Mouse (Mus musculus) spleen, postnatal 36 days (tissue): ENCODE data around the gene Mapk8ip3.

ENCODE experiments used
- DNase-seq, 2 experiments: peaks; one replicate each; pipeline ENCODE4 v3.0.0; 2022; ENCODE audit warnings: low spot score in 2 of 2, mixed read lengths in 1 of 2

Mapk8ip3 gene

GRCm38 (mm10) chr17:24936259-24937237 is at the start of gene Mapk8ip3:
Gene Mapk8ip3 (minus strand): TSS chr17:24936977.
- DNase-seq, result peak; percentile 96

GRCm38 (mm10) chr17:24960852-24961715 is 24.3 kb upstream of the Mapk8ip3 start:
- peak in 1 of 2 experiments; percentile 20 for DNase-seq

- peak; percentile 97 to 98 for DNase-seq
Observed at GRCm38 (mm10) chr17:24960135-24960851, 23.5 kb upstream of the Mapk8ip3 start, which contains the start of gene Jpt2. Gene Jpt2 (minus strand): TSS chr17:24960689.

GRCm38 (mm10) chr17:24959371-24959770 is 22.6 kb upstream of the Mapk8ip3 start:
- no peak for DNase-seq

GRCm38 (mm10) chr17:24953291-24953690 is 16.5 kb upstream of the Mapk8ip3 start:
- no peak for DNase-seq

GRCm38 (mm10) chr17:24950671-24951070 is 13.9 kb upstream of the Mapk8ip3 start:
- DNase-seq, result no peak

- DNase-seq, result no peak
Observed at GRCm38 (mm10) chr17:24948204-24948603, 11.4 kb upstream of the Mapk8ip3 start.

GRCm38 (mm10) chr17:24943589-24943988 is 6.8 kb upstream of the Mapk8ip3 start:
- peak; percentile 58 to 60 for DNase-seq

- DNase-seq, result peak in 1 of 2 experiments; percentile 15
Observed at GRCm38 (mm10) chr17:24943036-24943435, 6.3 kb upstream of the Mapk8ip3 start.

- DNase-seq, result peak; percentile 18 to 44
Observed at GRCm38 (mm10) chr17:24942453-24942852, 5.7 kb upstream of the Mapk8ip3 start.

- no peak for DNase-seq
Observed at GRCm38 (mm10) chr17:24937266-24937665, 489 bp upstream of the Mapk8ip3 start.

- DNase-seq, result no peak
Observed at GRCm38 (mm10) chr17:24935666-24936065, 1.1 kb downstream of the Mapk8ip3 start.

GRCm38 (mm10) chr17:24934926-24935325 is 1.9 kb downstream of the Mapk8ip3 start:
- DNase-seq, result no peak

- no peak for DNase-seq
Observed at GRCm38 (mm10) chr17:24933163-24933562, 3.6 kb downstream of the Mapk8ip3 start.

- DNase-seq, result no peak
Observed at GRCm38 (mm10) chr17:24932431-24932830, 4.3 kb downstream of the Mapk8ip3 start.

- no peak for DNase-seq
Observed at GRCm38 (mm10) chr17:24929506-24929905, 7.3 kb downstream of the Mapk8ip3 start.

- no peak for DNase-seq
Observed at GRCm38 (mm10) chr17:24923246-24923645, 13.5 kb downstream of the Mapk8ip3 start.

GRCm38 (mm10) chr17:24913984-24914383 is 22.8 kb downstream of the Mapk8ip3 start:
- DNase-seq, result no peak

GRCm38 (mm10) chr17:24907591-24907990 is 29.2 kb downstream of the Mapk8ip3 start:
- no peak for DNase-seq

GRCm38 (mm10) chr17:24903767-24904166 is 33.0 kb downstream of the Mapk8ip3 start:
- DNase-seq, result no peak
